Mouse (Mus musculus) adrenal gland, postnatal 10 days (tissue): ENCODE results near the gene 4833439L19Rik. TPM values are rescaled to one million over a fixed set of nuclear protein-coding genes. Genes with fewer than 3 reads are reported as not detected.
"Not testable (repeated sequence)": the region's sequence is repeated elsewhere in the genome, so short reads cannot be mapped to it uniquely, and the experiment has no call there.

Source experiments
- DNase-seq: peaks from one replicate; pipeline ENCODE4 v3.0.0; 2021; ENCODE audit warnings: mixed read lengths
- long read RNA-seq, 2 experiments: library from polyadenylated mRNA; stranded (forward); transcript quantifications; one replicate each; pipeline ENCODE4 v2.0.0; 2021
- total RNA-seq, 2 experiments: library from RNA; stranded (reverse); gene quantifications; 2 replicates each; pipeline ENCODE4 v1.2.3; 2021

4833439L19Rik gene
- total RNA-seq, result 100 to 1,000 TPM; 101 to 104 TPM
- long read RNA-seq, experiment 1, transcript 4833439L19Rik-201 (9 exons, 2,727 nt), result major isoform, 49 of 82 reads
- long read RNA-seq, experiment 1, partial matches to known transcripts, result 13 of 82 reads
- long read RNA-seq, experiment 1, other reads (novel, unspliced or antisense), result 15 of 82 reads
- long read RNA-seq, experiment 2, transcript 4833439L19Rik-201 (9 exons, 2,727 nt), result major isoform, 91 of 141 reads
- long read RNA-seq, experiment 2, transcript 4833439L19Rik-208 (8 exons, 2,502 nt), result minor isoform, 9 of 141 reads
- long read RNA-seq, experiment 2, partial matches to known transcripts, result 19 of 141 reads
- long read RNA-seq, experiment 2, other reads (novel, unspliced or antisense), result 19 of 141 reads

GRCm38 (mm10) chr13:54565201-54565581 is at the start of gene 4833439L19Rik:
Gene 4833439L19Rik, minus strand, starts transcription at chr13:54565435.
- DNase-seq, result peak; percentile 96

GRCm38 (mm10) chr13:54613141-54613540 is 47.9 kb upstream of the 4833439L19Rik start:
- not testable (repeated sequence) for DNase-seq

- peak; percentile 93 for DNase-seq
Observed at GRCm38 (mm10) chr13:54610972-54611754, 45.9 kb upstream of the 4833439L19Rik start, which contains the start of gene Cltb. Gene Cltb, minus strand, starts transcription at chr13:54611344.

GRCm38 (mm10) chr13:54610613-54610971 is 45.4 kb upstream of the 4833439L19Rik start:
- peak; percentile 35 for DNase-seq

- no peak for DNase-seq
Observed at GRCm38 (mm10) chr13:54609301-54609700, 44.1 kb upstream of the 4833439L19Rik start.

GRCm38 (mm10) chr13:54608666-54609065 is 43.4 kb upstream of the 4833439L19Rik start:
- DNase-seq, result no peak

GRCm38 (mm10) chr13:54608002-54608401 is 42.8 kb upstream of the 4833439L19Rik start:
- DNase-seq, result no peak

- DNase-seq, result no peak
Observed at GRCm38 (mm10) chr13:54607204-54607603, 42.0 kb upstream of the 4833439L19Rik start.

- no peak for DNase-seq
Observed at GRCm38 (mm10) chr13:54605426-54605825, 40.2 kb upstream of the 4833439L19Rik start.

- DNase-seq, result no peak
Observed at GRCm38 (mm10) chr13:54604221-54604620, 39.0 kb upstream of the 4833439L19Rik start.

- no peak for DNase-seq
Observed at GRCm38 (mm10) chr13:54603501-54603900, 38.3 kb upstream of the 4833439L19Rik start.

GRCm38 (mm10) chr13:54602639-54603111 is 37.4 kb upstream of the 4833439L19Rik start:
- DNase-seq, result no peak

GRCm38 (mm10) chr13:54598622-54599143 is 33.4 kb upstream of the 4833439L19Rik start:
- DNase-seq, result no peak

- DNase-seq, result no peak
Observed at GRCm38 (mm10) chr13:54596870-54597269, 31.6 kb upstream of the 4833439L19Rik start.

- no peak for DNase-seq
Observed at GRCm38 (mm10) chr13:54596107-54596690, 31.0 kb upstream of the 4833439L19Rik start.

- no peak for DNase-seq
Observed at GRCm38 (mm10) chr13:54593617-54594016, 28.4 kb upstream of the 4833439L19Rik start.

- no peak for DNase-seq
Observed at GRCm38 (mm10) chr13:54591776-54592356, 26.6 kb upstream of the 4833439L19Rik start.

GRCm38 (mm10) chr13:54589996-54590951 is 25.0 kb upstream of the 4833439L19Rik start, which contains the start of the genes Nop16 and Higd2a:
Gene Nop16, minus strand, starts transcription at chr13:54590090.
Gene Higd2a, plus strand, starts transcription at chr13:54590207.
- peak; percentile 96 for DNase-seq

GRCm38 (mm10) chr13:54589414-54589995 is 24.3 kb upstream of the 4833439L19Rik start:
- no peak for DNase-seq

- no peak for DNase-seq
Observed at GRCm38 (mm10) chr13:54585831-54586230, 20.6 kb upstream of the 4833439L19Rik start.
